Mouse (Mus musculus) MEL (cell line): ENCODE data around the gene Fbxl2.

Experiments used
- EP300 ChIP-seq, 2 experiments: IDR thresholded peaks; 2 replicates each; pipeline ENCODE4 v1.6.1; 2011; ENCODE audit warnings: improper control_type of control experiment in 2 of 2, low read length in 2 of 2, low read depth in 1 of 2, mild to moderate bottlenecking in 1 of 2
- MYC ChIP-seq: IDR thresholded peaks from 2 replicates; pipeline ENCODE4 v1.6.1; 2011; ENCODE audit warnings: low read depth, mild to moderate bottlenecking, low read length, improper control_type of control experiment, moderate library complexity

DNA sequence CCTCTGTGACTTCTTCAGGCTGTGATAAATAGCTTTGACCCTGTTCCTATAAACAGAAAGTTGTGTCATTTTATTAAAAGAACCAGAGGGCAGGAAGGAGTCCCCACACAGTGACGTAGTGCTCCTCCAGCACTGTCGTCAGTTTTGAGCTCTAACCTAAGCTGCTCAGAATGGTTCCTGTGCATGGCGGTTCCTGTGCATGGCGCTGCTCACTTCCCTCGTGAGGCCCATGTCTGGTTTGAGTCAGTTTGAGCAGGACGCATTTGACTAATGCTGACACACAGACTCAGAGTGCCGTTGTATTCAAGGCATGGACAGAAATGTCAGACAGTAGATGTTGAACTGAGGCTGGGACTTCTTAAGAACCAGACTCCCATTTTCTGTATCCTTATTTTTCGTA, 74.4 kb downstream of the Fbxl2 start:
- TF ChIP-seq MYC (no peak), EP300 (IDR thresholded peaks at IDR 0.05; ENCODE audit: low read depth in 1 of 2, low read length in 2 of 2) (no peak)
